Mouse (Mus musculus) embryonic facial prominence, embryonic 11.5 days (tissue): ENCODE measurements at regions not wholly inside any gene's neighbourhood (a gene's known extent, or its start where the extent isn't known, plus 50 kb on each side); places are given as distances from the start of the nearest gene placed in this dataset.

ENCODE experiments used
- ATAC-seq: fragments of 200-750 bp; cut with Nextera tagmentation; replicated peaks from 2 replicates; pipeline ENCODE4 v1.8.0; 2017; ENCODE audit warnings: low read depth; ENCODE audit not compliant: insufficient number of reproducible peaks, low FRiP score, low TSS enrichment
- DNase-seq: peaks from one replicate; pipeline ENCODE4 v3.0.0-alpha.2; 2015; ENCODE audit warnings: low spot score
- H3K27ac ChIP-seq: fragments of 300-500 bp; sonication (generic); replicated peaks from 2 replicates; pipeline ENCODE4 v1.5.1; 2014; ENCODE audit warnings: mild to moderate bottlenecking, low read depth, low read length, control low read depth
- H3K27me3 ChIP-seq: fragments of 300-500 bp; sonication (generic); 2 replicates; pipeline ENCODE4 v1.6.1; 2014; ENCODE audit warnings: mild to moderate bottlenecking, low read length, moderate library complexity, mixed read lengths; ENCODE audit not compliant: control insufficient read depth, insufficient read depth
- H3K36me3 ChIP-seq: fragments of 300-500 bp; sonication (generic); replicated peaks from 2 replicates; pipeline ENCODE4 v1.6.1; 2014; ENCODE audit warnings: low read depth, mild to moderate bottlenecking, low read length, moderate library complexity, mixed read lengths; ENCODE audit not compliant: control insufficient read depth, insufficient read depth
- H3K4me1 ChIP-seq: fragments of 300-500 bp; sonication (generic); 2 replicates; pipeline ENCODE4 v1.6.1; 2014; ENCODE audit warnings: low read length, mixed read lengths; ENCODE audit not compliant: control insufficient read depth, insufficient read depth
- H3K4me2 ChIP-seq: fragments of 300-500 bp; sonication (generic); 2 replicates; pipeline ENCODE4 v1.6.1; 2014; ENCODE audit warnings: low read depth, mild to moderate bottlenecking, control low read depth, low read length, moderate library complexity
- H3K4me3 ChIP-seq: fragments of 300-500 bp; sonication (generic); 2 replicates; pipeline ENCODE4 v1.5.1; 2014; ENCODE audit warnings: low read depth, low read length, control low read depth
- H3K9ac ChIP-seq: fragments of 300-500 bp; sonication (generic); replicated peaks from 2 replicates; pipeline ENCODE4 v1.6.1; 2014; ENCODE audit warnings: mild to moderate bottlenecking, control low read depth, low read length
- H3K9me3 ChIP-seq: fragments of 300-500 bp; sonication (generic); replicated peaks from 2 replicates; pipeline ENCODE4 v1.6.1; 2016; ENCODE audit warnings: mild to moderate bottlenecking, low read length, inconsistent platforms, mixed read lengths; ENCODE audit not compliant: control insufficient read depth
- WGBS: fragments of 180-500 bp; shearing (Covaris S2); extraction: QIAGEN DNeasy Blood & Tissue Kit; methylation state at CpG from one replicate; pipeline ENCODE4 v1.1.7; 2014; 5-methylcytosine and 5-hydroxymethylcytosine counted together

DNA sequence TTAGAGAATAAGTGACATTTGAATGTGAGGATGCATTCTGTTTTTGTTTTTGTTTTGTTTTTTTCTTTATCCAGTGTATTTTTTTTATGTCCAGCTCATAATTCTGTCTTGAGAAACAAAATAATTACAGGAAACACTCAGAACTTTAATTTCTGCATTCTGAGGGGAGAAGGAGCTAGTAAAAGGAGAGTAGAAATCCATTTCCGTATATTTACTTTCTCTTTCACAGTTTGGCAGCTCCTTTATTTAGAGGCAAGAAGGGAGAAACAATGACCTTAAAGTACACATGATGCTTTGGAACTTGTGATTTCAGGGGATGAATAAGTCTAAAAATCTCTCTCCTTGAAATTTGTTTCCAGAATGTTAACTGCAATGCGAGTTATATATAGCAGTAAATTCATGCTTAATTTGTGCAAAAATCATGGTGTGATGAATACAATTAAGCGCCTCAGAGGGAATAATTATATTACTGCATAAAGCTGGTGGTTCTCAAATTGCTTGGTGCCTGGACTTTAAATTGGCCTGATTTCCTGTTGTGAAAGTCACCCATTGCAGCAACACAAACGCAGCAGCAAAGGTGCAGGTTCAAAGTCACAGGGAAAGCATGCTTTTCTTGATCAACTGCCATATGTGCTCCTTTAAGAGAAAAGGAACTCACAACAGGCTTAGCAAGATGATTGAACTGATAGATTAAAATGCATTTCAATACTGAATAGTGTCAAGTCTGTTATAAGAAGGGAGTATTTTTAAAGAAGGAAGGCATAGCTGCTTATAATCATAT lies 733.9 kb downstream of the Dach1 start:
- Histone ChIP-seq H3K9ac (no peak overlapping the region), H3K36me3 (no peaks in the 10 kb centered on the region), H3K27ac (no peak overlapping the region), H3K4me2 (no peak overlapping the region), H3K9me3 (no peaks in the 10 kb centered on the region), H3K4me3 (no peak overlapping the region), H3K4me1 (no peaks in the 10 kb centered on the region), H3K27me3 (no peaks in the 10 kb centered on the region)
- WGBS, result 63% methylated on average over 4 of the region's 4 CpGs
- no peak for DNase-seq
- no peak for ATAC-seq

DNA sequence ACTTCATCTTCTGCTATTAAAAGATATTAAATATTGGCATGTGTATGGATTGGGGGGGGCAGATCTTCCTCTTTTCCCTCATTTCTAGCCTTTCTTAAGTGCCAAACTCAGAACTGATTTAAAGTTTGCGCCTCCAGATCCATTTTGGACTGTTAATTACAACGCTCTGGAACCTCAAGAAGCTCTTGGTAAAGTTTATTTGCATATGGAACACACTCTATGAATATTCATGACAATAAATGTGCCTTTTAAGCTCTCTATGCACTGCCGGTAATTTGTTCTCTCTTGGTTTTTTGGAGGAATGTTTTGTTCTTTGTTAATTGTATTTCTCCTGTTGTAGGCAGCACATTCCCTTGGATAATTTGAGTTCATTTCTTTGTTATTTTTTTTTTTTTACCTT lies 738.3 kb downstream of the Dach1 start:
- no peak overlapping the region for H3K4me3 ChIP-seq
- H3K27ac ChIP-seq, result no peak overlapping the region
- no peak for ATAC-seq
- no peak for DNase-seq
- WGBS, result 86% methylated on average over 3 of the region's 3 CpGs
- H3K27me3 ChIP-seq, result no peaks in the 10 kb centered on the region
- H3K4me2 ChIP-seq, result no peak overlapping the region
- no peaks in the 10 kb centered on the region for H3K9me3 ChIP-seq
- no peaks in the 10 kb centered on the region for H3K4me1 ChIP-seq
- no peak overlapping the region for H3K9ac ChIP-seq
- H3K36me3 ChIP-seq, result no peaks in the 10 kb centered on the region

DNA sequence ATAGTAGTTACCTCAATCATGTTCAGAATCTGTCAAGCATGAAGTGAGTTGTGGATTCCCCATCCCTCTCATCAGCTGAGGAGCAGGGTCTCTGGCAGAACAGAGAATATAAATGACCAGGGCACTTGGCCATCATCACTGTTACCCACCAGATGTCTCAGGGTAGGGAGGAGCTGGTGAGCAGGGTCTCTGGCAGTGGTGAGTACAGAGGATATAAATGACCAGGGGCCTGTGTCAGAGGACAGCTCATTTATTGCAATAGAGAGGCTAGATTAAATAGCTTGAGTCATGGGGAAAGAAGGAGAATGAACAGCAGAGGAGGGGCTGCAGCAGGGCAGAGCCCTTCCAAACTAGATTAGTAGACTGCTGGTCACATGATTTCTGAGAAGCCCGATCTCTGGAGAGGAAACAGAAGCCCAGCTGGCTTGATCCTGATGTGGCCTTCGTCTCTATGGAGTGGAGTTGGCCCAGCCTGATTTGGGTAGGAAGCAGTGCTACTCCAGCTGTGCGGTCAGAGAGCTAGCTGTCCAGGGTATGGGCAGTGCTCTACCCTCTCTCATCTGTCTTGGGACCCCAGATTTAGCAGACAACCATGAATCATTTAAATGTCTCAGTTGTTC lies 766.3 kb downstream of the Dach1 start:
- 57% methylated on average over 3 of the region's 3 CpGs for WGBS
- Histone ChIP-seq H3K27ac (no peak overlapping the region), H3K9me3 (no peaks in the 10 kb centered on the region), H3K4me2 (no peak overlapping the region), H3K4me3 (no peak overlapping the region), H3K27me3 (no peaks in the 10 kb centered on the region), H3K4me1 (no peaks in the 10 kb centered on the region), H3K9ac (no peak overlapping the region), H3K36me3 (no peaks in the 10 kb centered on the region)
- DNase-seq (no peak), ATAC-seq (0 out of 2 replicates have a peak, but pooled peaks have one; percentile 59)

DNA sequence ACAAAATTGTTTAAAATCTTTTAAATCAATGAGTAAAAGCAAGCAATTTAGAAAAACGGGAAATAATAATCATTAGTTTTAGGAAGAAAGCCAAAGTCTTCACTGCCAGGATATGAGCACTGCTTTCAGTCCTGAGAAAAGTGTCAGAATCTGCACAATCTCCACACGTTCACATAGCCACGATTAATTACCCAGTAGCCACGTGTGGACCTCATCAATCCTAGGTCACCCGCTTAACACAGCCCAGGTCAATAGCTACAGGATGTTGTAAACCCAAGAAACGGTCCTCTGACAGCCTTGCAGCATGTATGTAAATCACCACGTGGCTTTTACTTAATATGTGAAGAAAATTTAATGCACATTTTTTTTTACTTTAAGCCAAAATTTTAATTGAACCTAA lies 773.2 kb downstream of the Dach1 start:
- Histone ChIP-seq H3K9ac (no peak overlapping the region), H3K36me3 (no peaks in the 10 kb centered on the region), H3K4me3 (no peak overlapping the region), H3K4me2 (no peak overlapping the region), H3K27ac (no peak overlapping the region), H3K9me3 (no peaks in the 10 kb centered on the region), H3K4me1 (no peaks in the 10 kb centered on the region), H3K27me3 (no peaks in the 10 kb centered on the region)
- 54% methylated on average over 7 of the region's 7 CpGs for WGBS
- ATAC-seq (no peak), DNase-seq (no peak)

DNA sequence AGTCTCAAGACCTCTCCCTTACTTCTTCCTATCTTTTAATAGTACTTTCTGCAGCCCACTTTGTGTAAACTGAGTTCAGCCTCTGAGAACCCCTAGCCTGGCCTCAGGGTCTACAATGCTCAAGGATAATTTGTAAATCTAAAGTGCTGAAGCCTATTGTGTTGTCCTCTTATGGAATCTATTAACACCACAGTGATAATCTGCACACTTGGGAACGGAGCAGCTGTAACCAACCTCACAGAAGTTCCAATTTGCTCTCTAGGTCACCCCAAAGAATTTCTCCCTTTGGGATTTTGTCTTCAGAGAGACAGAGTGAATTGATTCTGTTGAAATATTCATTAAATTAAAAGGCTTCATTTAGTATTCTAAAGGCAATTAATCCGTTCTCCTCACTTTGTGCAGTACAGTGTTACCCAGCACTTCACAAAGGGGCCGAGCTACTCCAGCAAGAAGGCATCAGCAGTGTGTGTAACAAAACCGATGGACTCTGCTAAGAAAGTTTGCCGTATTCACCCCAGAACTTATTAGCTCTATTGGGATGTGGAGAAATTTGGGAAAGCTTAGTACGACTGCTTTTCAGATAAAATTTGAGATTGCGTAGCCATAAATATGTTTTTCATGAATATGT lies 773.7 kb downstream of the Dach1 start:
- ATAC-seq, result no peak
- Histone ChIP-seq H3K36me3 (no peaks in the 10 kb centered on the region), H3K27me3 (no peaks in the 10 kb centered on the region), H3K4me1 (no peaks in the 10 kb centered on the region), H3K9me3 (no peaks in the 10 kb centered on the region), H3K4me2 (no peak overlapping the region), H3K9ac (no peak overlapping the region), H3K27ac (no peak overlapping the region), H3K4me3 (no peak overlapping the region)
- DNase-seq, result no peak
- 68% methylated on average over 7 of the region's 7 CpGs for WGBS

DNA sequence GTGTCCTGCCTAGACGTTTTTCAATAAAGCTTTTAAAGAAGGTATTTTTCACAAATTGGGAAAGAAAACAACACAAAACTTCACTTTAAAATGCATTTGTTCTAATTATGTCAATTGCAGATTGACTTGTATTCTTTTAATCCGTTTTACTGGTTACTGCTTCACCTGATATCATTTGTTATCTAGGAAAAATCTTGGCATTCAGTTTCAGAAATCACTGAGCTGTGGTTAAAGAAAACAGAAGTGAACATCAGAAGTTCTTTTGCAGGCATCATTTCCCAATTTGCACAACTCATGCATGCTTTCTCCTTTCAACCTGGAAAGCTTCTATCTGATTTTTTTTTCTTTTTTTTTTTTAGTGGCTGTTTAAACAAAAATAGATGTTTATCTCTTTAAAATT lies 780.6 kb downstream of the Dach1 start:
- Histone ChIP-seq H3K4me3 (no peak overlapping the region), H3K36me3 (no peaks in the 10 kb centered on the region), H3K4me1 (no peaks in the 10 kb centered on the region), H3K9me3 (no peaks in the 10 kb centered on the region), H3K27me3 (no peaks in the 10 kb centered on the region), H3K9ac (no peak overlapping the region), H3K27ac (no peak overlapping the region), H3K4me2 (no peak overlapping the region)
- WGBS, result 52% methylated on average over 2 of the region's 2 CpGs
- ATAC-seq (no peak), DNase-seq (no peak)

DNA sequence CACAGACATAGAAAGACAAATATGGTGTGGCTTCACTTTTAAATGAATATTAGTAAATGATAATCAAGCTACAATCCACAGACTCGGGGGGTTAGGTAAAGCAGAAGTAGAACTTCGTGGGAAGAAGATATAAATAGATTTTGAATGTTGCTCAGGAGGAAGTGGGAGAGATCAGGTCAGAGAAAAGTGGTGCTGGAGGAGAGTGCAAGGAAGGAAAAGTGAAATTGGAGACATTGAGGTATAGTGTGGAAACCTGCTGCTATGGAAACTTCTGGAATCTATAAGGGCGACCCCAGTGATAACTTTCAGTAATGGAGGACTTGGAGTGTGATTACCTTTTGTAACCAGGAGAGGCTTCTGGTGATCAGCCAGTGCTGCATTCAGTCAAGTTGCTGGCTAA lies 789.4 kb downstream of the Dach1 start:
- 72% methylated on average over 3 of the region's 3 CpGs for WGBS
- ATAC-seq, result no peak
- no peak overlapping the region for H3K4me2 ChIP-seq
- no peaks in the 10 kb centered on the region for H3K36me3 ChIP-seq
- no peak overlapping the region for H3K4me3 ChIP-seq
- H3K27ac ChIP-seq, result no peak overlapping the region
- H3K9me3 ChIP-seq, result no peaks in the 10 kb centered on the region
- H3K9ac ChIP-seq, result no peak overlapping the region
- H3K4me1 ChIP-seq, result no peaks in the 10 kb centered on the region
- no peaks in the 10 kb centered on the region for H3K27me3 ChIP-seq
- DNase-seq, result no peak

DNA sequence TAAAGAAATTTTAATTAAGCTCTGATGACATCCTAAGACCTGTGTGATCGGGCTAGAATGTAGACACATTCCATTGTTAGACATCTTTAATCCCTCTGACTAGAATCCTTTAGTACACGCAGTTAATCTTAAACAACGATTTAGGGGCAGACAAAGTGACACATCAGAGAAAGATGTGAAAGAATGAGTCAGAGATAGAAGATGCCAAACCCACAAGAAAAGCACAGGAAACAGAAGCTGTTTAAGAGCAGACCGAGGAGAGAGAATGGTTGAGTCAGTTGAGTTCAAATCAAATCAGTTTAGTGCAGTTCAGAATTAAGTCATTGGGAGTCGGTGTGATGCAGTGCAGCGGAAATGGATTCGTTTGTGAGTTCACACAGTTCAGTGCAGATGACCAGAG lies 812.6 kb downstream of the Dach1 start:
- ATAC-seq (no peak), DNase-seq (no peak)
- H3K27me3 ChIP-seq, result no peaks in the 10 kb centered on the region
- no peaks in the 10 kb centered on the region for H3K4me1 ChIP-seq
- H3K4me3 ChIP-seq, result no peak overlapping the region
- no peaks in the 10 kb centered on the region for H3K9me3 ChIP-seq
- H3K36me3 ChIP-seq, result no peaks in the 10 kb centered on the region
- H3K4me2 ChIP-seq, result no peak overlapping the region
- WGBS, result 88% methylated on average over 7 of the region's 7 CpGs
- no peak overlapping the region for H3K9ac ChIP-seq
- H3K27ac ChIP-seq, result no peak overlapping the region
